Mouse (Mus musculus): ENCODE results near the gene Arhgap15. TPM values are rescaled to one million over a fixed set of nuclear protein-coding genes. Genes with fewer than 3 reads are reported as not detected.

The Arhgap15 gene
- total RNA-seq, 2 experiments from 2014 or later, result 7.6 to 10.2 TPM

DNA sequence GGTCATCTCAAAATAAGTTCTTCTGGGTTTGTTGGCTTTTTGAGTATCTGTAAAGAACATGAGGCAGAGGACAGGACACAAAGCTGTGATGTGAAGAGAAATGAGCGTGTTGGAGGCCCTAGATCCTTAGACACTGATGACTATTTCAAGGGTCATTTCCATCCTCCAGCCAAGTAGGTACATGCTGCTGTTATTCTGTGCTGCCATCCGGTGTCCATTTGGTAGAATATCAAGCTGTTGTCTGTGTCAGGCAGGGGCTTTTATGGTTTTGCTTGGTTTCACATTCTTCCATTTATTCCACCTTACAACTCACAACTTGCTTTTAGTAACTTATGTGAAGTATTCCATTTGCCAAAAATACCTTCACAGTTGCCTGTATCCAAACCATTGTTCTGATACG, 102.6 kb downstream of the Arhgap15 start:
- intact Hi-C loops (cut with DNase I), result loop anchor here (5.0 kb wide), 1 partner anchor 129 kb away; no protein-coding TSS in a partner anchor
- peak; percentile 14 to 17 for DNase-seq (ENCODE audit: low spot score in 2 of 2)

- DNase-seq (ENCODE audit: low spot score in 2 of 2), result no peak
Measured at GRCm38 (mm10) chr2:43862709-43863108, 114.1 kb downstream of the Arhgap15 start.

GRCm38 (mm10) chr2:43902403-43902973, 153.9 kb downstream of the Arhgap15 start:
- intact Hi-C loops (cut with DNase I), result loop anchor here (1.0 to 5.0 kb wide), 2 partner anchors 115 to 179 kb away; no protein-coding TSS in a partner anchor
- DNase-seq (ENCODE audit: low spot score in 2 of 2), result peak; percentile 87 to 88

More at GRCm38 (mm10) chr2:43862709-43863108, 114.1 kb downstream of the Arhgap15 start:
- intact Hi-C loops (cut with DNase I), result no loop called here

DNA sequence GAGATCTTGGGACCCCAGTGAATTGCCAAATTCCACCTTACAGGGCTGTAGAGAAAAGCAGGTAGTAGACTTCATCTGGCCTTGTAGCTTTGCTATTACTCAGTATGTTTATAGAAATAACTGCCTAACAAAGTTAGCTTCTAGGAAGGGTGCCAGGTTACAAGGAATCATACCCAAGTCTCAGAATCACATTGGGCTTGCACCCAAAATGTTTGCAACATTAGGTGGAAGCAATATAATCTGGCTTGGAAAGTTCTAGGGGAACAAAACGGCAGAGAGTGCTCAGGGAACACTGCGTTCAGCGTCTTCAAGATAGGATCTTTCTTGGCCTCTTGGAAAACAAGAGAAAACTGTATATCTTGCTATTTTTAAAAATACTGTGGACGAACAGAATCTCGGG, 158.9 kb downstream of the Arhgap15 start:
- intact Hi-C loops (cut with DNase I), result no loop called here
- DNase-seq (ENCODE audit: low spot score in 2 of 2), result no peak

DNA sequence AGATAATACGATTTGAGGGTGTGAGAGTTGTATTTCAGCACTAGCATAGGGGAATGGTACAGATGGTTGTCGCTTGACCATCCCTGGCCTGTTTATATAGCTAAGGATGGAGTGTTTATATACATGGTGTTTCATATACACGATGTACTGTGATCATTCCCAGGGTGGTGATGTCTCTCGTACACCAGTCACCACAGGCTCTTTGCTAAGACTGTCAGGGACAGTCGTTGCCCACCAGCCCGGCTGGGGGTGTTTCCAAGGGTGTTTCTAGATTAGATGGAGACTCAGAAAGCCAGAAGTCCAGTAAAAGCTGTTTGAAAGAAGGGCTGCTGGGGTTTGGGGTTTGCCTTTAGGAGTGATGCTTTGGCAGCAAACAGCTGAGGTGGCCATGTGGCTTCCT, 165.5 kb downstream of the Arhgap15 start:
- no peak for DNase-seq (ENCODE audit: low spot score in 2 of 2)
- intact Hi-C loops (cut with DNase I), result no loop called here

- no peak for DNase-seq (ENCODE audit: low spot score in 2 of 2)
- intact Hi-C loops (cut with DNase I), result no loop called here
Measured at GRCm38 (mm10) chr2:43923863-43924340, 175.3 kb downstream of the Arhgap15 start.

DNA sequence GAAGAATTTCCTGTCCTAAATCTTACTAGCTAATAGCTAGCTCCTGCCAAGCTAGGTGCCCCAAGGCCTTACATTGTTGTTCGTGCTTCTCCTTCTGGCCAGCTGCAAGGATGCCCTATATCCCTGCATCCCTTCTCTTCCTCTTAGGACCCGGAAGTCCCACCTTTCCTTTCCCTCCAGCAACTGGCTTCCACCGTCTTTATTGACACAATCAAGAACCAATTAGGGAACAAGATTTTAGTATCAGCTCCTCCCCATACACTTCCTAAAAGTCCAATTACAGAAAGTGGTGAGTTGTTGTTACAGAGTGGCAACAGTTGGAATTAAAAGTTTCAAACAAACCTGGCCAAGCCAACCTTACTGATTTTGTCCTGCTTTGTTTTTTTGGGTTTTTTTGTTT, 183.1 kb downstream of the Arhgap15 start:
- intact Hi-C loops (cut with DNase I), result no loop called here
- no peak for DNase-seq (ENCODE audit: low spot score in 2 of 2)

- no peak for DNase-seq (ENCODE audit: low spot score in 2 of 2)
- intact Hi-C loops (cut with DNase I), result no loop called here
Measured at GRCm38 (mm10) chr2:43939196-43939595, 190.6 kb downstream of the Arhgap15 start.

DNA sequence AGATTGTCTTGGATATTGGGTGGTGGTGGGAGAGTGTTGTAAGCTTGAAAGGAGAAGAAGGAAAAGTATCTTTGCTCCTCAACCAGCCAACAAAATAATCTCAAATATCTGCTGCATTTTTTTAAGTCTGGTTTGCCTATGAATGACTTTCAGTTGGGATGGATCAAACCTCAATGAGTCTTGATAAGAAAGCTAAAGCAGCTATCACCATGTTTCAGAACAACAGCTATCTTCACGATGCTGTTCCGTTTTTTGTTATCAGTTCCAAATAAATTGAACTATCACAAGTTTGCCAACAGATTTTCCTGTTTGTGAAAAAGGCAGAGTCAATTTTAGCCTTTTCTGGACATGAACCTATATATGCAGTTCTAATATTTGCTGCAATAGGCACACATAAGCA, 197.1 kb downstream of the Arhgap15 start:
- intact Hi-C loops (cut with DNase I), result no loop called here
- no peak for DNase-seq (ENCODE audit: low spot score in 2 of 2)

DNA sequence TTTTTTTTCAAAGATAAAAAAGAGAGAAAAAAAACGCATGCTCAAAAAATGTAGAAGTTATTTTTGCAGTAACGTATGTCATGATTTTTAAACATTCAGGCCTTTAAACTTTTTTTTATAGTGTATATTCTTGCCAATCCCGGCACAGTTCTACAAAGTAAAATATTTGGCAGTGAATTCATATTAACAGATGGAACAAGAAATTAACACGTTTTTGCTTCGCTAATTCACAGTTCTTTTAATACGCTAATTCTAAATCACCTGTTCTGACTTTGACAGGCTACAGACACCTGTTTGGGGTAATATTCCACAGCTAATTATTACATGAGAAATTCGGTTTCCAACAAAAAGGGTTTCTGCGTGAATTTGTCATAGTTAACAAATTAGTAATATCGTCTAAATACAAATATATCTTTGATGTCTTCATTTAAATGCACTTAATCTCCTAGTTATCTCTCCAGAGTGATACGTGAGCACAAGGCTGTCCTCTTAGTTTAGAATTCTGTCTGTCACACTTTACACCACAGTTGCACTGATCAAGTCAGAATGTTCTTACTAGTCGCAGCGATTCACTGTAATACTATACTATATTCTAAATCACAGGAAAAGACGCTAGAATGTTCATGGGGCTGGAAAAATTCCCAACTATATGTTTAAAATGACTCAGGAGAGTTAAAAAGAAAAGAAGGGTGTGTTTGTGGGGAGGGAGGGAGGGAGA, 201.3 kb downstream of the Arhgap15 start:
- intact Hi-C loops (cut with DNase I), result no loop called here
- no peak for DNase-seq (ENCODE audit: low spot score in 2 of 2)

- intact Hi-C loops (cut with DNase I), result no loop called here
- peak in 1 of 2 experiments; percentile 15 for DNase-seq (ENCODE audit: low spot score in 2 of 2)
Measured at GRCm38 (mm10) chr2:43950741-43951140, 202.1 kb downstream of the Arhgap15 start.

DNA sequence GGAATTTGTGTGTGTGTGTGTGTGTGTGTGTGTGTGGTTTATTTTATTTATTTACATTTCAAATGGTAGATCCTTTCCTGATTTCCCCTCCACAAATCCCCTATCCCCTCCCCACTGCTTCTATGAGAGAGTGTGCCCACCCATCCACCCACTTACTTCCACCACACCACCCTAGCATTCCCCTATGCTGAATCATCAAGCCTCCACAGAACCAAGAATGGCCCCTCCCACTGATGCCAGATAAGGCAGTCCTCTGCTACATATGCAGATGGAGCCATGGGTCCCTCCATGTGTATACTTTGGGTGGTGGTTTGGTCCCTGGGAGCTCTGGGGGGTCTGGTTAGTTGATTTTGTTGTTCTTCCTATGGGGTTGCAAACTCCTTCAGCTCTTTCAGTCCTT, 210.6 kb downstream of the Arhgap15 start:
- DNase-seq (ENCODE audit: low spot score in 2 of 2), result no peak

DNA sequence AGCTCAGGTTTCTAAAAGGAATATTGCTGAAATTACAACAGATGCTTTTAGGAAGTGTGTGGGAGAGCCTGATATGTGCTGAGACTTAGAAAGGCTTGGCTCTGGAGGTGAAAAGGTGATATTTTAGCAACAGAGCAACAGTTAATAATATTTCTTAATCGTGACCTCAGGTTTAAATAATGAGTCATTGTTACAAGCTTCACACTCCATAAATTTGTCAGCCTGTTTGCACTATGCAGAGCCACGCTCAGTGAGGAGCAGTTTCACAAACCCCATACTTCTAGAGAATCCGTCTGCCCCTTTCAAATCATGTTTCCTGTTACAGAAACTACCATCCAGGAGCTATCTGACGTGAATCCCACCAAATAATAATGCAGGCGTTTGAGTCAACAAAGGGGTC, 213.8 kb downstream of the Arhgap15 start:
- intact Hi-C loops (cut with DNase I), result no loop called here
- no peak for DNase-seq (ENCODE audit: low spot score in 2 of 2)

More for the DNA sequence above, 210.6 kb downstream of the Arhgap15 start:
- intact Hi-C loops (cut with DNase I), result no loop called here

DNA sequence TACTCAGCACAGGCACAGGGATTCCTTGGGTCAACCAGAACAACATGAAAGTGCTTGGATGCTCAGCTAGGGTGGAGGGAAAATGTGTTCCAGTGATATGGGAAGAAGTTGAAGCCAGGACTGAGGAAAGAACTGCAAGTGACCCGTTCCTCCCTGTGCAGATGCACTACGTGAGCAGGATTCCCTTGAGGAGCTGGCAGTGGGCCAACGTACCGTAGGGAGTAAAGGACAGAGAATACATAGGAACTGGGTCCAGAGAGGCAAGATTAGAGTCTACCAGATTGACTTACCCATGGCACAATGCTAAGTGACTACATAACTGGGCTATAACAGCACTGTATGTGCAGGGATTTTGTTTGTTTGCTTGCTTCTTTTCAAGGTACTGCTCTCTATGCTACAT, 220.0 kb downstream of the Arhgap15 start:
- intact Hi-C loops (cut with DNase I), result no loop called here
- peak in 1 of 2 experiments; percentile 29 for DNase-seq (ENCODE audit: low spot score in 2 of 2)

- intact Hi-C loops (cut with DNase I), result no loop called here
- DNase-seq (ENCODE audit: low spot score in 2 of 2), result peak in 1 of 2 experiments; percentile 39
Measured at GRCm38 (mm10) chr2:43977732-43978131, 229.1 kb downstream of the Arhgap15 start.

GRCm38 (mm10) chr2:43978177-43979013, 229.8 kb downstream of the Arhgap15 start:
- intact Hi-C loops (cut with DNase I), result no loop called here
- peak; percentile 21 to 35 for DNase-seq (ENCODE audit: low spot score in 2 of 2)

DNA sequence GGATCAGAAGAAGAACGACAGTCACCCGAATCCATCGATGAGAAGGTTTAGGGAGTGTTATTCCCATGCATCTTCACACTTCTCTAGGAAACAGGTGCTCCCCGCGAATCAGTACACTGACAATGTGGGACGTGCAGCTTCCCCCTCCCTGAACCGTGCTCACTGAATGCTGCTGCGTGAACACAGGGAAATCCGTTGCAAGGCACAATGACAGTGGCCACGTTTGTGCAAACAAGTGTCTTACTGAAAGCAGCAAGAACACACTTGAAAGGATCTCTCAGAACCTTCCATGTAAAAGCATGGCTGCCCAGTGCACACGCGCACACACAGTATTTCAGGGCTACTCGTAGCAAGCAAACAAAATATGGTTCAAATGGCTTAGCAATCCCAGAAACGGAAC, 237.4 kb downstream of the Arhgap15 start:
- intact Hi-C loops (cut with DNase I), result no loop called here
- DNase-seq (ENCODE audit: low spot score in 2 of 2), result peak; percentile 20 to 22

- no peak for DNase-seq (ENCODE audit: low spot score in 2 of 2)
- intact Hi-C loops (cut with DNase I), result no loop called here
Measured at GRCm38 (mm10) chr2:43987919-43988318, 239.3 kb downstream of the Arhgap15 start.

- intact Hi-C loops (cut with DNase I), result no loop called here
- DNase-seq (ENCODE audit: low spot score in 2 of 2), result peak; percentile 55 to 66
Measured at GRCm38 (mm10) chr2:43989850-43990249, 241.2 kb downstream of the Arhgap15 start.

DNA sequence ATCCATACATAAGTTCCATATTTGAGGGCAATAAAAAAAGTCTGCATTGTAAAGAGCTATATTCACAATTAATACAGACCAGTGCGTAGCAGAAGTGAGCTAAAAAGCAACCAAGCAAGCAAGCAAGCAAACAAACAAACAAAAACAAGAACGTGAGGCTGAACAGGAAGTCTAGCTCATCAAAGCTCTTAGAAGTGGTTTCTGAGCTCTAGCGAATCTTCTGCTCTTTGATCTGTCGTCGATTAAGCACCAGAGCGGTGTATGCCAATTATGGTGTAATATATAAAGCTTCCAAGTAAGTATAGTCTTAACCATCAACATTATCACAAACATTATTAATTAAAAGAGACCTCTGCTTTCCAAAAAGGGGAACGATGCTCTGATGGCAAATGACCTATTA, 243.9 kb downstream of the Arhgap15 start:
- DNase-seq (ENCODE audit: low spot score in 2 of 2), result no peak
- intact Hi-C loops (cut with DNase I), result no loop called here

All from left cerebral cortex, postnatal 14 days (tissue).